Mouse (Mus musculus): ENCODE measurements around the gene Slc39a11. TPM values are rescaled to one million over a fixed set of nuclear protein-coding genes. Genes with fewer than 3 reads are reported as not detected.

The Slc39a11 gene
- polyA plus RNA-seq, 1 experiment from 2014 or later: 21.8 TPM

- Histone ChIP-seq H3K4me2 (no peak overlapping the region), H3K27me3 (ENCODE audit: insufficient read depth, low read length) (no peaks in the 10 kb centered on the region), H3K9ac (no peak overlapping the region), H3K4me3 (ENCODE audit: low read depth, low read length) (no peak overlapping the region), H3K36me3 (ENCODE audit: insufficient read depth) (peaks cover 54% of the 10 kb centered on the region), H3K27ac (ENCODE audit: low read depth) (no peak overlapping the region), H3K4me1 (ENCODE audit: insufficient read depth) (0 out of 2 replicates have a peak, but pooled peaks cover 3% of the 10 kb centered on the region), H3K9me3 (ENCODE audit: low read depth, low read length) (no peaks in the 10 kb centered on the region)
- 85% methylated on average over 5 of the region's 5 CpGs for WGBS
- ATAC-seq (ENCODE audit: insufficient read depth) (no peak), DNase-seq (no peak)
- no peak for TF ChIP-seq CTCF (IDR thresholded peaks at IDR 0.05; ENCODE audit: low read depth)
Observed at GRCm38 (mm10) chr11:113668857-113669256, 19.0 kb upstream of the Slc39a11 start.

- WGBS: 57% methylated on average over 4 of the region's 4 CpGs
- no peak overlapping the region for H3K4me3 ChIP-seq (ENCODE audit: low read depth, low read length)
- no peak overlapping the region for H3K9ac ChIP-seq
- H3K27me3 ChIP-seq (ENCODE audit: insufficient read depth, low read length): no peaks in the 10 kb centered on the region
- TF ChIP-seq CTCF (IDR thresholded peaks at IDR 0.05; ENCODE audit: low read depth): no peak
- 0 out of 2 replicates have a peak, but pooled peaks cover 3% of the 10 kb centered on the region for H3K4me1 ChIP-seq (ENCODE audit: insufficient read depth)
- H3K4me2 ChIP-seq: no peak overlapping the region
- ATAC-seq (ENCODE audit: insufficient read depth) (no peak), DNase-seq (no peak)
- no peaks in the 10 kb centered on the region for H3K9me3 ChIP-seq (ENCODE audit: low read depth, low read length)
- peaks cover 55% of the 10 kb centered on the region for H3K36me3 ChIP-seq (ENCODE audit: insufficient read depth)
- H3K27ac ChIP-seq (ENCODE audit: low read depth): 0 out of 2 replicates have a peak overlapping the region, but pooled peaks have one; percentile 15
Observed at GRCm38 (mm10) chr11:113667704-113668103, 17.8 kb upstream of the Slc39a11 start.

- Histone ChIP-seq H3K27me3 (ENCODE audit: insufficient read depth, low read length) (no peaks in the 10 kb centered on the region), H3K9ac (no peak overlapping the region), H3K4me3 (ENCODE audit: low read depth, low read length) (no peak overlapping the region), H3K4me2 (no peak overlapping the region), H3K4me1 (ENCODE audit: insufficient read depth) (0 out of 2 replicates have a peak, but pooled peaks cover 3% of the 10 kb centered on the region), H3K36me3 (ENCODE audit: insufficient read depth) (peaks cover 55% of the 10 kb centered on the region), H3K9me3 (ENCODE audit: low read depth, low read length) (no peaks in the 10 kb centered on the region), H3K27ac (ENCODE audit: low read depth) (peak overlapping the region; percentile 63; the same call in 1 of the 2 replicates)
- ATAC-seq (ENCODE audit: insufficient read depth): peak; percentile 32; the same call in 1 of the 2 replicates
- WGBS: 49% methylated on average over 2 of the region's 2 CpGs
- DNase-seq: no peak
- TF ChIP-seq CTCF (IDR thresholded peaks at IDR 0.05; ENCODE audit: low read depth): no peak
Observed at GRCm38 (mm10) chr11:113667122-113667521, 17.2 kb upstream of the Slc39a11 start.

GRCm38 (mm10) chr11:113666648-113667047, 16.8 kb upstream of the Slc39a11 start:
- 38% methylated on average over 10 of the region's 10 CpGs for WGBS
- Histone ChIP-seq H3K36me3 (ENCODE audit: insufficient read depth) (peaks cover 55% of the 10 kb centered on the region), H3K27ac (ENCODE audit: low read depth) (peak overlapping the region; percentile 63; the same call in 1 of the 2 replicates)

GRCm38 (mm10) chr11:113666205-113666604, 16.3 kb upstream of the Slc39a11 start:
- H3K36me3 ChIP-seq (ENCODE audit: insufficient read depth): peaks cover 56% of the 10 kb centered on the region
- H3K9me3 ChIP-seq (ENCODE audit: low read depth, low read length): no peaks in the 10 kb centered on the region
- H3K4me3 ChIP-seq (ENCODE audit: low read depth, low read length): no peak overlapping the region
- no peaks in the 10 kb centered on the region for H3K27me3 ChIP-seq (ENCODE audit: insufficient read depth, low read length)
- H3K9ac ChIP-seq: no peak overlapping the region
- DNase-seq (no peak), ATAC-seq (ENCODE audit: insufficient read depth) (no peak)
- H3K4me1 ChIP-seq (ENCODE audit: insufficient read depth): 0 out of 2 replicates have a peak, but pooled peaks cover 3% of the 10 kb centered on the region
- WGBS: 58% methylated on average over 6 of the region's 6 CpGs
- H3K4me2 ChIP-seq: no peak overlapping the region
- H3K27ac ChIP-seq (ENCODE audit: low read depth): peak overlapping the region; percentile 63; the same call in 1 of the 2 replicates
- TF ChIP-seq CTCF (IDR thresholded peaks at IDR 0.05; ENCODE audit: low read depth): no peak

More at GRCm38 (mm10) chr11:113666648-113667047, 16.8 kb upstream of the Slc39a11 start:
- Histone ChIP-seq H3K4me3 (ENCODE audit: low read depth, low read length) (no peak overlapping the region), H3K27me3 (ENCODE audit: insufficient read depth, low read length) (no peaks in the 10 kb centered on the region), H3K4me1 (ENCODE audit: insufficient read depth) (0 out of 2 replicates have a peak, but pooled peaks cover 3% of the 10 kb centered on the region), H3K9me3 (ENCODE audit: low read depth, low read length) (no peaks in the 10 kb centered on the region), H3K4me2 (no peak overlapping the region), H3K9ac (no peak overlapping the region; the same call in 1 of the 2 replicates)
- no peak for TF ChIP-seq CTCF (IDR thresholded peaks at IDR 0.05; ENCODE audit: low read depth)
- DNase-seq (peak; percentile 46), ATAC-seq (ENCODE audit: insufficient read depth) (peak; percentile 35; the same call in 1 of the 2 replicates)

GRCm38 (mm10) chr11:113664279-113664678, 14.4 kb upstream of the Slc39a11 start:
- Histone ChIP-seq H3K9ac (no peak overlapping the region), H3K4me1 (ENCODE audit: insufficient read depth) (0 out of 2 replicates have a peak, but pooled peaks cover 3% of the 10 kb centered on the region), H3K4me3 (ENCODE audit: low read depth, low read length) (no peak overlapping the region), H3K36me3 (ENCODE audit: insufficient read depth) (peaks cover 61% of the 10 kb centered on the region), H3K27me3 (ENCODE audit: insufficient read depth, low read length) (no peaks in the 10 kb centered on the region), H3K27ac (ENCODE audit: low read depth) (no peak overlapping the region), H3K9me3 (ENCODE audit: low read depth, low read length) (no peaks in the 10 kb centered on the region), H3K4me2 (no peak overlapping the region)
- 69% methylated on average over 2 of the region's 2 CpGs for WGBS
- DNase-seq (no peak), ATAC-seq (ENCODE audit: insufficient read depth) (no peak)
- no peak for TF ChIP-seq CTCF (IDR thresholded peaks at IDR 0.05; ENCODE audit: low read depth)

- Histone ChIP-seq H3K9me3 (ENCODE audit: low read depth, low read length) (no peaks in the 10 kb centered on the region), H3K4me3 (ENCODE audit: low read depth, low read length) (no peak overlapping the region), H3K4me1 (ENCODE audit: insufficient read depth) (0 out of 2 replicates have a peak, but pooled peaks cover 3% of the 10 kb centered on the region), H3K27ac (ENCODE audit: low read depth) (no peak overlapping the region), H3K9ac (no peak overlapping the region), H3K4me2 (no peak overlapping the region), H3K36me3 (ENCODE audit: insufficient read depth) (peaks cover 80% of the 10 kb centered on the region), H3K27me3 (ENCODE audit: insufficient read depth, low read length) (no peaks in the 10 kb centered on the region)
- no peak for TF ChIP-seq CTCF (IDR thresholded peaks at IDR 0.05; ENCODE audit: low read depth)
- ATAC-seq (ENCODE audit: insufficient read depth) (no peak), DNase-seq (no peak)
- 90% methylated on average over 18 of the region's 18 CpGs for WGBS
Observed at GRCm38 (mm10) chr11:113661835-113662351, 12.0 kb upstream of the Slc39a11 start.

Measured in lung, embryonic 14.5 days (tissue).